ENCODE assay signal across 8 mouse cellular contexts in genomic region chr1:40266431-40267260, GRCm38 (mm10). TPM values are rescaled to one million over a fixed set of nuclear protein-coding genes. Genes with fewer than 3 reads are reported as not detected.
DNase-seq lines count a peak whose midpoint lies in the region; ATAC-seq and TF ChIP-seq lines count a peak whose summit lies in the region.

No protein-coding gene starts in this region.

- H3K4me3 ChIP-seq in embryonic facial prominence, embryonic 15.5 days (replicated peaks): peak overlapping the region; percentile 55
- H3K4me3 ChIP-seq in limb, embryonic 14.5 days (replicated peaks; ENCODE audit: low read length): peak overlapping the region; percentile 53
- H3K4me3 ChIP-seq in midbrain, postnatal 0 days (ENCODE audit: low read depth, low read length): peak overlapping the region; percentile 48

- no peaks in the 10 kb centered on the region for H3K27me3 ChIP-seq in embryonic facial prominence, embryonic 15.5 days
- no peaks in the 10 kb centered on the region for H3K27me3 ChIP-seq in limb, embryonic 14.5 days (ENCODE audit: control insufficient read depth, insufficient read depth, low read length)
- no peaks in the 10 kb centered on the region for H3K27me3 ChIP-seq in midbrain, postnatal 0 days (ENCODE audit: insufficient read depth, low read length)

- no peaks in the 10 kb centered on the region for H3K36me3 ChIP-seq in embryonic facial prominence, embryonic 15.5 days
- H3K36me3 ChIP-seq in limb, embryonic 14.5 days (ENCODE audit: control insufficient read depth, insufficient read depth, low read length): no peaks in the 10 kb centered on the region
- H3K36me3 ChIP-seq in midbrain, postnatal 0 days (ENCODE audit: insufficient read depth, low read length): no peaks in the 10 kb centered on the region

- no peaks in the 10 kb centered on the region for H3K9me3 ChIP-seq in embryonic facial prominence, embryonic 15.5 days (replicated peaks)
- H3K9me3 ChIP-seq in limb, embryonic 14.5 days (ENCODE audit: control insufficient read depth, low read length): no peaks in the 10 kb centered on the region
- no peaks in the 10 kb centered on the region for H3K9me3 ChIP-seq in midbrain, postnatal 0 days (ENCODE audit: low read length)

- H3K27ac ChIP-seq in embryonic facial prominence, embryonic 15.5 days (replicated peaks): peak overlapping the region; percentile 86
- H3K27ac ChIP-seq in limb, embryonic 14.5 days (replicated peaks; ENCODE audit: low read depth, low read length): peak overlapping the region; percentile 63; the same call in 1 of the 2 replicates
- H3K27ac ChIP-seq in midbrain, postnatal 0 days (ENCODE audit: low read depth, low read length): no peak overlapping the region

- H3K4me2 ChIP-seq in embryonic facial prominence, embryonic 15.5 days (replicated peaks): peak overlapping the region; percentile 86
- H3K4me2 ChIP-seq in limb, embryonic 14.5 days (replicated peaks; ENCODE audit: low read depth, low read length, severe bottlenecking): peak overlapping the region; percentile 79
- H3K4me2 ChIP-seq in midbrain, postnatal 0 days (ENCODE audit: low read depth, low read length, poor library complexity, severe bottlenecking): peak overlapping the region; percentile 79

- H3K9ac ChIP-seq in embryonic facial prominence, embryonic 15.5 days: peak overlapping the region; percentile 45
- peak overlapping the region; percentile 74 for H3K9ac ChIP-seq in limb, embryonic 14.5 days (ENCODE audit: low read depth, low read length, severe bottlenecking)
- H3K9ac ChIP-seq in midbrain, postnatal 0 days (replicated peaks; ENCODE audit: low read length, poor library complexity, severe bottlenecking): peak overlapping the region; percentile 54

- TF ChIP-seq CTCF in midbrain, postnatal 0 days (IDR thresholded peaks at IDR 0.05): no peak

- peak; percentile 75 for ATAC-seq in embryonic facial prominence, embryonic 15.5 days (ENCODE audit: insufficient number of reproducible peaks, low FRiP score, low TSS enrichment, low read depth)
- peak; percentile 88 for ATAC-seq in limb, embryonic 14.5 days (ENCODE audit: low FRiP score, low read depth)
- peak; percentile 57 for ATAC-seq in midbrain, postnatal 0 days (ENCODE audit: low FRiP score)

- no peak for TF ChIP-seq POLR2A in limb, embryonic 14.5 days (IDR thresholded peaks at IDR 0.05; ENCODE audit: borderline replicate concordance, extremely low read depth, insufficient read depth, insufficient read length)

- DNase-seq in 3134 (ENCODE audit: extremely low read depth, insufficient read length, low spot score): peak; percentile 89
- DNase-seq in adrenal gland, postnatal 4 days (ENCODE audit: low spot score in 2 of 2): peak; percentile 65 to 66
- DNase-seq in heart, adult 8-10 months (ENCODE audit: low spot score): peak; percentile 88
- DNase-seq in kidney, adult 9 months: peak; percentile 66
- peak; percentile 73 for DNase-seq in limb, embryonic 14.5 days (ENCODE audit: low spot score)
- DNase-seq in midbrain, postnatal 0 days (ENCODE audit: low spot score): peak; percentile 54
- peak; percentile 70 to 87 for DNase-seq in spleen, postnatal 4 days (ENCODE audit: low spot score in 2 of 2)

- WGBS in embryonic facial prominence, embryonic 15.5 days: 1% methylated on average over 36 of the region's 36 CpGs
- WGBS in limb, embryonic 14.5 days: 3% methylated on average over 27 of the region's 36 CpGs
- WGBS in midbrain, postnatal 0 days: 3% methylated on average over 36 of the region's 36 CpGs

- H3K4me1 ChIP-seq in embryonic facial prominence, embryonic 15.5 days: peaks cover 44% of the 10 kb centered on the region
- H3K4me1 ChIP-seq in limb, embryonic 14.5 days (ENCODE audit: control insufficient read depth, insufficient read depth, low read length): peaks cover 15% of the 10 kb centered on the region
- H3K4me1 ChIP-seq in midbrain, postnatal 0 days (ENCODE audit: insufficient read depth, low read length): peaks cover 6% of the 10 kb centered on the region; the same call in 1 of the 2 replicates

RNA-seq across cellular contexts. Expression of gene Il1r1, which starts 41.8 kb away (rescaled TPM):
- total RNA-seq in adrenal gland, postnatal 4 days (2021): 1 to 10 TPM; 8.2 to 8.8 TPM
- 10.3 and 10.9 TPM in 2 replicates for polyA plus RNA-seq in embryonic facial prominence, embryonic 15.5 days (2015; fragmentation: Nextera tagmentation; extraction: Ambion mirVana)
- total RNA-seq in heart, adult 8-10 months (2022): 1 to 10 TPM; 4.2 to 5.4 (median 5.1) TPM
- 6.6 and 6.7 TPM in 2 replicates for polyA plus RNA-seq in limb, embryonic 14.5 days (2012; rRNA removed)
- 11.7 and 12.0 TPM in 2 replicates for polyA plus RNA-seq in limb, embryonic 14.5 days (2014; fragmentation: Nextera tagmentation; extraction: Ambion mirVana)
- 0.71 and 1.0 TPM in 2 replicates for total RNA-seq in midbrain, postnatal 0 days (2014; rRNA removed)
- 0.49 and 0.63 TPM in 2 replicates for polyA plus RNA-seq in midbrain, postnatal 0 days (2015; fragmentation: Nextera tagmentation; extraction: Ambion mirVana)

RNA-seq across cellular contexts. Expression of gene Il1rl2, which starts 57.8 kb away (rescaled TPM):
- total RNA-seq in adrenal gland, postnatal 4 days (2021): 1 to 10 TPM; 4.5 to 5.8 TPM
- 14.1 and 15.5 TPM in 2 replicates for polyA plus RNA-seq in embryonic facial prominence, embryonic 15.5 days (2015; fragmentation: Nextera tagmentation; extraction: Ambion mirVana)
- total RNA-seq in heart, adult 8-10 months (2022): 1 to 10 TPM in 2 of 4 experiments, under 1 TPM in 2; 0.60 to 1.7 (median 1.2) TPM
- polyA plus RNA-seq in limb, embryonic 14.5 days (2012; rRNA removed): 7.6 and 7.8 TPM in 2 replicates
- 4.5 and 5.9 TPM in 2 replicates for polyA plus RNA-seq in limb, embryonic 14.5 days (2014; fragmentation: Nextera tagmentation; extraction: Ambion mirVana)
- 0.38 and 0.82 TPM in 2 replicates for total RNA-seq in midbrain, postnatal 0 days (2014; rRNA removed)
- 0.47 and 0.84 TPM in 2 replicates for polyA plus RNA-seq in midbrain, postnatal 0 days (2015; fragmentation: Nextera tagmentation; extraction: Ambion mirVana)
